Mouse (Mus musculus) stomach, postnatal 0 days (tissue): ENCODE measurements around the gene Krtap3-1.
"Not testable (repeated sequence)": the region's sequence is repeated elsewhere in the genome, so short reads cannot be mapped to it uniquely, and the experiment has no call there.

Experiments used
- CTCF ChIP-seq: IDR thresholded peaks from 2 replicates; pipeline ENCODE4 v1.5.1; 2016; ENCODE audit warnings: antibody characterized with exemption, low read depth, mild to moderate bottlenecking, moderate library complexity
- EP300 ChIP-seq: optimal IDR thresholded peaks from 2 replicates; pipeline ENCODE3; 2016; ENCODE audit warnings: antibody characterized with exemption

- not testable (repeated sequence) for TF ChIP-seq CTCF, EP300
Measured at GRCm38 (mm10) chr11:99603208-99603607, 36.8 kb upstream of the Krtap3-1 start, which contains the start of gene Gm11938.
